Mouse (Mus musculus): ENCODE measurements around the gene Btbd9.

Btbd9 gene

DNA sequence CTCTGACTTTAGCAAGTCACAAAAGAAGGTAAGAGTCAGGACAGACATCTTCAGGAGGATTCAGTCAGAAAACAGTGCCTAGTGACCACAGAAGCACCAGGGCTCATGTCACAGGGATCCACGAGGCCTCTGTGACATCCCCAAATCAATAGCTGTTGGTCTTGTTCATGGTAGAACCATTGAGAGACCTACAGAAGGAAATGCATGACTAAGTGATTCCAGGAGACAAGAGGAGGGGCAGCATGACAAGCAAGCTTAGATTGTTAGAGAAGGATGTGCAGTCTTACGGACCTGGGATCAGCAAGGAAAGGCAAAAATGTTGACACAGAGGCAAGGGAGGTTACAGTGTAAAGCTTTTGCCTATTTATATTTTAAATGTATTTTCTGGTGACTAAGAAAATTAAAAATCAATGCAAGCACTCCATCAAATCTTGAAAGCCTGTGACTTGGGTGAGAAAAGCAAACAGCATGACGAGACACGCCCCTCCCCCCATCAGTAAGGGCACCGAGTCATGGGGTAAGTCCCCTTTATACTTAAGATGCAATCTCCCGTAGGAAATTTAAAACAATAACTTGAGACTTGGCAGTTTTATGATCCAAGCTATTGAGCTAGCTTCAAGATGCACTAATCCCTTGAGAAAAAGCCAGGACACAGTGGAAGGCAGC is 315.5 kb downstream of the Btbd9 start:
- intact Hi-C loops (cut with DNase I): no loop called here

DNA sequence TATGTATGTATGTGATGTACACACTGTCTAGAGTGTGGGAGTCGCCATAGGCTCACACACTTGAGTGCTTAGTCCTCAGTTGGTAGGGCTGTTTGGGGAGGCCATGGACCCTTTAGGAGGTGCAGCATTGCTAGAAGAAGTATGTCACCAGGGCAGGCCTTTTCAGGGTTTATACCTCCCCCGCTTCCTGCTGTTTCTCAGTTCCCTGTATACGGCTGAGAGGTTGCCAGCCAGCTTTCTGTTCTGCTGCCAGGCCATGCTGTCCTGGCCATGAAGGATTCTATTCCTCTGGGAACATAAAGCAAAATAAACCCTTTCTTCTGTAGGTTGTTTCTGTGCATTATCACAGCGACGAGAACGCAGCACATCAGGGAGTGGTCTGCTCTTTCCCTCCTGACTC is 316.4 kb downstream of the Btbd9 start:
- intact Hi-C loops (cut with DNase I): no loop called here

DNA sequence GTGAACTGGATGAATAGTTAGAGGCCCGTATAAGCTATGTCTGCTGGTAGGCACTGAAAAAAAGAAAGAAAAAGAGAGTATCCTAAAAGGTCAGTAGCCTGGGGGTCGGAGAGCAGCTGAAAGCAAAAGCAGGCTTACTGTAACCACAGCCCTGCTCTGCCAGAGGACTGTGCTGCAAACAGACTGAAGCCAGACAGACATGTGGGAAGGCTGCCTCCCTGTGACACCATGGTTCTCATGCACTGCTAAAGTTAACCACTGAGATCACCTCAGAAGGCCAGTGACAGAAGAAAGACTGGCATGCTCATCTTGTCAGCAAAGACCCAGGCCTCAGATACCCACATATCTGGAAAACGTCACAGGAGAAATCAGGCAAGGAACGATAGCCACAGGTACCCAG is 317.8 kb downstream of the Btbd9 start:
- intact Hi-C loops (cut with DNase I): no loop called here

DNA sequence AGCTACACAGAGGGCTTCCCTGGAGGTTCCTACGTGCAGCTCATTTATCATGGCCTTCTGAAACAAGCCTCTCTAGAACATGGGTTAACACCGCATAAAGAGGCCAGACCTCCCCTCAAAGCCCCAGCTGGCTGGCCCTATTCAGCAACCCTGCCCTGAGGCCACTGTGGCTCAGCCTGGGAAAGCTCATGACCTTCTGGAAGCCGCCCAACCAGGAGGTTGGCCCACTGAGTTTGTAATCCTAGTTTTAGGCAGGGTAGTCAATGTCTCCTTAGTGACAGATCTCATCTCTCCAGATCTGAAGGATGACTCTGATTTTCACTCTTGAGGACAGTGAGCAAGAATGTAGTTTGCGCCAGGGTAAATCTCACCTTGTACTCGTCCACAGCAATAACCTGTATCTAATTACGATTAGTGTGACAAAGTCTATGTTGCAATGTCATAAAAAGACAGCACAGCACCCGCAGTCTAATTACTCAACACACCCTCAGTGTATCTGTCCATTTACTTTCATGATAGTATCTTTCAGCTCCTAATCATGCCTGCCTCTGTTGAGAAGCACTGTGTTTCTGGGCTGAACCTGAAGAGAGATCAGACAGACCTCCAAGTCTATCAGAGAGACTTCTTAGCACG is 320.2 kb downstream of the Btbd9 start:
- intact Hi-C loops (cut with DNase I): no loop called here

- intact Hi-C loops (cut with DNase I): no loop called here
Observed at GRCm38 (mm10) chr17:30253924-30254323, 322.4 kb downstream of the Btbd9 start.

DNA sequence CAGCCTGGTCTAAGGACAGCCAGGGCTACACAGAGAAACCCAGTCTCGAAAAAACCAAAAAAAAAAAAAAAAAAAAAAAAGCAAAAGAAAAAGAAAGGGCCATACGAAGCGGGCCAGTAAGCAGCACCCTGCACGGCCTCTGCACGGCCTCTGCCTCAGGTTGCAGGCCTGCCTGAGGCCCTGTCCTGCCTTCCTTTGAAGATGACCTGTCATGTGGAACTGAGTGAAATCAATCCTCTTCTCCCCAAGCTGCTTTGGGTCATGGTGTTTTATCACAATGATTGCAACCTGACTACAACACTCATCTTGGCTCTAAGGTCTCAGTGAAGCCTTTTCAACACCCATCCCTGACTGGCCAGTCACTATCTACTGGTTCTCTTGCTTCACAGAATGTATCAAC is 323.3 kb downstream of the Btbd9 start:
- intact Hi-C loops (cut with DNase I): no loop called here

GRCm38 (mm10) chr17:30245308-30245706 is 331.0 kb downstream of the Btbd9 start:
- intact Hi-C loops (cut with DNase I): no loop called here

- intact Hi-C loops (cut with DNase I): no loop called here
Observed at GRCm38 (mm10) chr17:30244651-30245307, 331.5 kb downstream of the Btbd9 start.

GRCm38 (mm10) chr17:30243540-30243939 is 332.7 kb downstream of the Btbd9 start:
- intact Hi-C loops (cut with DNase I): no loop called here

DNA sequence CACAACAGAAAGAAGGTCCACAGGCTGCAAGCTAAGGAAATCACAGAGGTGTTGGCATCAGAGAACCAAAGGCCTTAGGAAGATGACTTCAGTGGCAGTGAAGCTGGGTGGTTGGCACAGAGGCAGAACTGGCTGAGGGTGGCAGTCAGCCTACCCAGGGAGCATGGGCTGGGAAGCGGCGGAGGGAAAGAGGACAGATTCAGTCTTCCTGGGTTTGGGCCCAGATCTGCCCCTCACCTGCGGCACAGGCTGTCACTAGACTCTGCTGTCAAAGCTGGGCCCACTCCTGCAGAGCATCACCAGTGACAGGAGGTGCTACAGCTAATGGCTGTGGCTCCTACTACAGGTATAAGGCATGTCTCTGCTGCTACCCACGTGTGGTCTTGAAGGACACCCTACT is 333.6 kb downstream of the Btbd9 start:
- intact Hi-C loops (cut with DNase I): no loop called here

DNA sequence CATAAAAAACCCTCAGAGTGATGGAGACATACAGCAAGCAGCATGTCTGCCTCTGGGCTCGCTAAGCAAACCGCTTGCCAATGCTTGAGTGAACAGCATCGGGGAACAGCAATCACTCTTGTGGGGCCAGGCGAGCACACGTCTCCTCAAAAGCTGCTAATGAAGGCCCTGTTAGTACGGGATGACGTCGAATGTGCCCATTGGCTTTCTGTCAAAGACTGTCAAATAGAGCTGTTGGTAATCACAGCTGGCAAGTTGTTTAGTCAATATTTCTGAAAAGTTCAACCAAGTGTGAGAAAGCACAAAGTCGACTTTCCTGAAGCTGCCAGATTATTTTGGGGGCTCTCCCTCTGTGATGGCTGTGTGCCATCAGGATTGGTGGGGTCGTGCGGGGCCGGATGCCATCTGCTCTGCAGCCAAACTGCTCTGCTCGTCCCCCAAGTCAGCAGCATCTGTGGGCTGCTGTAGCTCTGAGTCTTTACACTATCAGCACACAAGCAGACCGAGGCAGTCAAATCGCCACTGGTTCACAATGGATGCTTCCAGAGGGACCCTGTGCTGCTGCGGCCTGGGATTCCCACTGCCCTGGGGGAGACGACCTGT is 334.5 kb downstream of the Btbd9 start:
- intact Hi-C loops (cut with DNase I): no loop called here

DNA sequence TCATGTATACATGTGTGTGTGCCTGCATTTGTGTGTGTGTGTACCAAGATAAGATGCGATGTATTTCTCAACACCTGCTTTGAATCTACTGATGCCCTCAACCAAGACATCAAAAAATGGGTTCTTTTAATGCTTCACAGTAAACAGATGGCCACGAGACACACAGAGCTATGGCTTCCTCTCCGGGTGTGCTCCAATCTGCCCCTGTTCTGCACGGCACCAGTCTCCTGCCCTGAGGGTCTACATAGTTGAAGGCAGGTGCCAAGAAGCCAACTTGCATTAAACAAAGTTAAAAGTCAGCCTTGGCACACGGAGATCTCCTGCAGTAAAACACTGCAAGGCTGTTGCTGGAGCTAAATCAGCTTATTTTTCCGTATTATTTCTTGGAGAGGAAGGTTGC is 335.2 kb downstream of the Btbd9 start:
- intact Hi-C loops (cut with DNase I): no loop called here

- intact Hi-C loops (cut with DNase I): no loop called here
Observed at GRCm38 (mm10) chr17:30240659-30241058, 335.6 kb downstream of the Btbd9 start.

DNA sequence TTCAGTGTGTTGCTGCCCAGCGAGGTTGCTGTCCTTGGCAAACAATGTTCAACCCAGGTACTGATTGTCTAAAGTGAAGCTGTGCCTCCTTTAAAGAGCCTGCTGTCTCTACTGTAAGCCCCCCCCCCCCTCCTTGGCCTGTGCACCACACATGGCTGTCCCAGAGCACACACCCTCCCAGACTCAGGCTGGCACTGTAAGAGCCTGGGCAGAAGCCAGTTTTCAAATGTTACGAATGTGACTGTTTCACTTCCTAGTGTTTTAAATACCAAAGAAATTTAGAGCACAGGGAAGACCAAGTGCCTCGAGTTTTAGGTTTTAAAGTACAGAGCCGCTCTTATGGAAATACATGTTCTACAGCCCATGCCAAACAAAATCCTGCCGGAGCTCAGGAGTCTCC is 336.8 kb downstream of the Btbd9 start:
- intact Hi-C loops (cut with DNase I): loop anchor here (10.0 kb wide), 1 partner anchor 215 kb away; no protein-coding TSS in a partner anchor

- intact Hi-C loops (cut with DNase I): loop anchor here (10.0 kb wide), 1 partner anchor 217 kb away; no protein-coding TSS in a partner anchor
Observed at GRCm38 (mm10) chr17:30237600-30237999, 338.7 kb downstream of the Btbd9 start.

GRCm38 (mm10) chr17:30236611-30237010 is 339.7 kb downstream of the Btbd9 start:
- intact Hi-C loops (cut with DNase I): loop anchor here (10.0 kb wide), 1 partner anchor 218 kb away; no protein-coding TSS in a partner anchor

DNA sequence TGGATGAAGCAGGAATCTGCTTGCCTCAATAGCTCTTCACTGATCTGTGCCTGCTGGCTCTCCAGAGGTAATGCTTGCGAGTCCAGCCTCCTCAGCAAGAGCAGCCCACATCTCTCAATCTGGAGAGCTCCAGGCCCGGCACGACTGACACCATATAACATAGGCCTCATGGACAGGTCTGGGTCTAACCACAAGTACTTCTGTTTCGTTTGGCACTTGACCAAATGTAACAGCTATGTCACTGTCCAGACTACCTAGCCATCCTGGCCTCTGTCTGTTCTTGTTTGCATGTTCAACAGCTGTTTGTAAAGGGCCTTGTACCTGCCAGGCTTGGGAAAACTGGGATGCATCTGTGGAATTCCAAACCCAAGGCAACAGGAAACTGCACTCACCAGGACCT is 340.9 kb downstream of the Btbd9 start:
- intact Hi-C loops (cut with DNase I): loop anchor here (10.0 kb wide), 1 partner anchor 219 kb away; no protein-coding TSS in a partner anchor

DNA sequence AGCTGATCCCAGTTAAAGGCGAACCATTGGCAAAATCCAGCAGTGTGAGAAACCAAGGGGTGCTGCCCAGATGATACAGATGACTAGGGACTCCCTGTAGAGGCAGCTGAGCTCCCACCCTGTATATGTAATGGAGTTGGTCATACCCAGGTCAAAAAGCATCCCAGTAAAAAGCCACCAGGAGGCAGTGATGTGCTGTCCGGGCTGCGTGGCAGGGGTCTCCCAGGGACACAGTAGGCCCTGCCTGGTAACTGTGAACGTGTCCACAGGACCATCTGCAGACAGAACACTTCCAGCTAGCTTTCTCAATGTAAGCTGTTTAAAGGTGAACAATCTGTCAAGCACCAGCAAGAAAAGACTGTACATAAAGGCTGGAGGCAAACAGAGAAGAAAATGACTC is 343.6 kb downstream of the Btbd9 start:
- intact Hi-C loops (cut with DNase I): loop anchor here (10.0 kb wide), 1 partner anchor 222 kb away; no protein-coding TSS in a partner anchor

- intact Hi-C loops (cut with DNase I): loop anchor here (10.0 kb wide), 1 partner anchor 223 kb away; no protein-coding TSS in a partner anchor
Observed at GRCm38 (mm10) chr17:30231483-30231882, 344.8 kb downstream of the Btbd9 start.

DNA sequence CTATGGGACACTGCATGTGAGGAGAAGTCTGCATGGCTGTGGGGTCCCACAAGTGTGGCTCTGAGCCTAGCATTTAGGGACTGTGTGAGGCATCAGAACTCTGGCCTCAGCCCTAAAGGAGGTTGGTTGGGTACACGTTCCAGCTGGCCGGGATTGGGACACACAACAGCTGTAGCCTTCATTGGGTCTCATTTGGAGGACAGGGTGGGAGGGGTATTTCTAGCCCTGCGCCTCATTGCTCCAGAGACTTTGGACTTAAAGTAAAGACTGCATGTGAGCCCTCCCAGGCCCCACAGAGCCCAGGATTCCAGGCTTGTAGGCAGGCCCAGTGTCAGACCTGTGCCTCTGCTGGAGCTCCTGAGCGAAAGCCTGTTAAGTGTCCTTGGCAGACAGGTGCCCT is 345.9 kb downstream of the Btbd9 start:
- intact Hi-C loops (cut with DNase I): loop anchor here (10.0 kb wide), 1 partner anchor 224 kb away; no protein-coding TSS in a partner anchor

DNA sequence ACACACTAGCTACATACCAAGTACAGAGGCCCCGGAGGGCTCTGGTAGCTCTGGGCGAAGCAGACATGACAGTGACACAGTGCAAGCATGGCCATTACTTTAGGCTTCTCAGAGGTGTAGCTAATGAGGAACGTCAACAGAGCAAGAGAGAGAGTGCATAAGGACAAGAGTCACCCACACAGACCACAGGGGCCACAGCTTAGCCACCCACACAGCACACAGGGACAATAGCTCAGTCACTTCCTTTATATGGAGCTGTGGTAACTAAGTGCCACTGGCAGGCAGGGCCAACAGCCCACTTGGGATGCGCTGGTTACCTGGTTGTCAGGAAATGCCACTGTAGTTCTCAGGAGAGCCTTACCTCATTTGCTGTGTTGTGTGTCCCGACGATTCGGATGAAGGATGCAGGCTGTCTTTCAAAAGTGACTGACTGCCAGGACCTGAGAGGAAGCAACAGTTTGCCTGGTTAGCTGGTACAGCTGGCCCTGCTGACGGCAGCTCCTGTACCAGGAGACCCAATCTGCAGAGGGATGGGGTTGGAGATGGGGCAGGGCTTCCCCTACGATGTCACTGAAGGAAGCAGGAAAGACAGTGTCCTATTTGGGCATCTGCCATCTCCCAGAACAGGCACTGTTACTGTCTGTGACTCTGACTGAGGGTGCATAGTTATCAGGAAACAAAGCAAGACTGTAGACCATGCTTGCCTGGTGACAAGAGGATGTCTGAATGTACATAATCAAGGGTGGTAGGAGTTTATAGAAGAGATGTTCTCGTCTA is 347.7 kb downstream of the Btbd9 start:
- intact Hi-C loops (cut with DNase I): no loop called here

Measured in adrenal gland (tissue).